ENCODE assay signal across 8 mouse cellular contexts in genomic region chr6:143165404-143166257, GRCm38 (mm10). TPM values are rescaled to one million over a fixed set of nuclear protein-coding genes. Genes with fewer than 3 reads are reported as not detected.
DNase-seq lines count a peak whose midpoint lies in the region; ATAC-seq and TF ChIP-seq lines count a peak whose summit lies in the region.

No protein-coding gene starts in this region.

- WGBS in liver, adult 2 months, result 68% methylated on average over 15 of the region's 15 CpGs
- WGBS in embryonic facial prominence, embryonic 13.5 days, result 50% methylated on average over 15 of the region's 15 CpGs
- 53% methylated on average over 15 of the region's 15 CpGs for WGBS in hindbrain, postnatal 0 days
- WGBS in midbrain, postnatal 0 days, result 54% methylated on average over 15 of the region's 15 CpGs

- H3K4me1 ChIP-seq in liver, adult 2 months (ENCODE audit: control insufficient read depth, insufficient read depth, low read length), result peaks cover 9% of the 10 kb centered on the region
- peaks cover 32% of the 10 kb centered on the region for H3K4me1 ChIP-seq in embryonic facial prominence, embryonic 13.5 days
- H3K4me1 ChIP-seq in hindbrain, postnatal 0 days (ENCODE audit: insufficient read depth, low read length), result no peaks in the 10 kb centered on the region
- H3K4me1 ChIP-seq in midbrain, postnatal 0 days (ENCODE audit: insufficient read depth, low read length), result 0 out of 2 replicates have a peak, but pooled peaks cover 4% of the 10 kb centered on the region

- H3K36me3 ChIP-seq in liver, adult 2 months (ENCODE audit: control insufficient read depth, insufficient read depth, low read length), result no peaks in the 10 kb centered on the region
- H3K36me3 ChIP-seq in embryonic facial prominence, embryonic 13.5 days, result no peaks in the 10 kb centered on the region
- no peaks in the 10 kb centered on the region for H3K36me3 ChIP-seq in hindbrain, postnatal 0 days (ENCODE audit: insufficient read depth, low read length)
- no peaks in the 10 kb centered on the region for H3K36me3 ChIP-seq in midbrain, postnatal 0 days (ENCODE audit: insufficient read depth, low read length)

- peak overlapping the region; percentile 70 for H3K4me2 ChIP-seq in embryonic facial prominence, embryonic 13.5 days
- peak overlapping the region; percentile 81 for H3K4me2 ChIP-seq in hindbrain, postnatal 0 days (ENCODE audit: low read depth, low read length)
- H3K4me2 ChIP-seq in midbrain, postnatal 0 days (ENCODE audit: low read depth, low read length, poor library complexity, severe bottlenecking), result peak overlapping the region; percentile 79

- ATAC-seq in embryonic facial prominence, embryonic 13.5 days (ENCODE audit: insufficient number of reproducible peaks, insufficient read depth, low FRiP score, low TSS enrichment, low read depth), result no peak
- no peak for ATAC-seq in hindbrain, postnatal 0 days
- ATAC-seq in midbrain, postnatal 0 days (ENCODE audit: low FRiP score), result no peak

- no peak for DNase-seq in liver, adult 2 months (ENCODE audit: extremely low read depth, low read depth, low spot score)
- no peak for DNase-seq in liver
- DNase-seq in hindbrain, postnatal 0 days (ENCODE audit: low spot score), result no peak
- no peak for DNase-seq in midbrain, postnatal 0 days (ENCODE audit: low spot score)
- DNase-seq in layer of hippocampus, adult 11-12 months (ENCODE audit: low spot score), result no peak
- no peak for DNase-seq in urinary bladder, postnatal 10 days (ENCODE audit: low spot score)
- DNase-seq in gastrocnemius, postnatal 25 days, result no peak

- no peak for TF ChIP-seq POLR2A in liver, adult 2 months (IDR thresholded peaks at IDR 0.05; ENCODE audit: extremely low read depth, insufficient read depth, low read length)

- no peak overlapping the region for H3K4me3 ChIP-seq in liver, adult 2 months (ENCODE audit: insufficient read depth, low read depth, low read length)
- peak overlapping the region; percentile 86 for H3K4me3 ChIP-seq in embryonic facial prominence, embryonic 13.5 days
- H3K4me3 ChIP-seq in hindbrain, postnatal 0 days (ENCODE audit: low read length), result no peak overlapping the region
- H3K4me3 ChIP-seq in midbrain, postnatal 0 days (ENCODE audit: low read depth, low read length), result peak overlapping the region; percentile 79

- no peaks in the 10 kb centered on the region for H3K9me3 ChIP-seq in embryonic facial prominence, embryonic 13.5 days
- no peaks in the 10 kb centered on the region for H3K9me3 ChIP-seq in hindbrain, postnatal 0 days (ENCODE audit: low read length)
- no peaks in the 10 kb centered on the region for H3K9me3 ChIP-seq in midbrain, postnatal 0 days (ENCODE audit: low read length)

- no peaks in the 10 kb centered on the region for H3K27me3 ChIP-seq in liver, adult 2 months (ENCODE audit: control insufficient read depth, insufficient read depth, low read length)
- H3K27me3 ChIP-seq in embryonic facial prominence, embryonic 13.5 days, result no peaks in the 10 kb centered on the region
- H3K27me3 ChIP-seq in hindbrain, postnatal 0 days (ENCODE audit: insufficient read depth, low read length), result no peaks in the 10 kb centered on the region
- no peaks in the 10 kb centered on the region for H3K27me3 ChIP-seq in midbrain, postnatal 0 days (ENCODE audit: insufficient read depth, low read length)

- peak overlapping the region; percentile 34; the same call in 1 of the 2 replicates for H3K9ac ChIP-seq in liver, adult 2 months (ENCODE audit: low read depth, low read length)
- peak overlapping the region; percentile 87 for H3K9ac ChIP-seq in embryonic facial prominence, embryonic 13.5 days
- no peak overlapping the region; the same call in 1 of the 2 replicates for H3K9ac ChIP-seq in hindbrain, postnatal 0 days (replicated peaks; ENCODE audit: low read length)
- peak overlapping the region; percentile 83; the same call in 1 of the 2 replicates for H3K9ac ChIP-seq in midbrain, postnatal 0 days (replicated peaks; ENCODE audit: low read length, poor library complexity, severe bottlenecking)

- H3K79me2 ChIP-seq in liver, adult 2 months (ENCODE audit: control insufficient read depth, insufficient read depth, low read length), result peaks cover 4% of the 10 kb centered on the region; the same call in 1 of the 2 replicates

- H3K27ac ChIP-seq in liver, adult 2 months (replicated peaks; ENCODE audit: insufficient read depth, low read depth, low read length), result no peak overlapping the region
- H3K27ac ChIP-seq in embryonic facial prominence, embryonic 13.5 days, result no peak overlapping the region
- no peak overlapping the region for H3K27ac ChIP-seq in hindbrain, postnatal 0 days
- no peak overlapping the region for H3K27ac ChIP-seq in midbrain, postnatal 0 days (ENCODE audit: low read depth, low read length)

- no peak for TF ChIP-seq CTCF in liver, adult 2 months (IDR thresholded peaks at IDR 0.05; ENCODE audit: low read depth, low read length)
- no peak for TF ChIP-seq CTCF in hindbrain, postnatal 0 days (IDR thresholded peaks at IDR 0.05; ENCODE audit: low read depth)
- no peak for TF ChIP-seq CTCF in midbrain, postnatal 0 days (IDR thresholded peaks at IDR 0.05)

RNA-seq across cellular contexts. Expression of gene Etnk1, which starts 1.4 kb away (rescaled TPM):
- total RNA-seq in liver, adult 2 months (2014; rRNA removed), result 26.4 and 36.6 TPM in 2 replicates
- polyA plus RNA-seq in liver, adult 2 months (2012; rRNA removed), result 14.0 and 14.4 TPM in 2 replicates
- polyA plus RNA-seq in embryonic facial prominence, embryonic 13.5 days (2015; fragmentation: Nextera tagmentation; extraction: Ambion mirVana), result 22.5 and 26.6 TPM in 2 replicates
- 100 and 111 TPM in 2 replicates for total RNA-seq in hindbrain, postnatal 0 days (2014; rRNA removed)
- polyA plus RNA-seq in hindbrain, postnatal 0 days (2015; fragmentation: Nextera tagmentation; extraction: Ambion mirVana), result 31.8 and 33.2 TPM in 2 replicates
- 130 and 162 TPM in 2 replicates for total RNA-seq in midbrain, postnatal 0 days (2014; rRNA removed)
- polyA plus RNA-seq in midbrain, postnatal 0 days (2015; fragmentation: Nextera tagmentation; extraction: Ambion mirVana), result 34.9 and 40.3 TPM in 2 replicates
- 10 to 100 TPM; 15.6 to 16.5 TPM for total RNA-seq in gastrocnemius, postnatal 25 days (2021)

Comparison
In these comparisons a context has a peak if more than half of its experiments do, and no peak if none do; other contexts are left out.
1. H3K4me3 ChIP-seq: peak in embryonic facial prominence, embryonic 13.5 days (single experiment) and midbrain, postnatal 0 days (single experiment); none in liver, adult 2 months (single experiment) and hindbrain, postnatal 0 days (single experiment).
2. Peak in every context shown above with its lines, with median percentiles within 50 percentile points of each other: H3K4me2 ChIP-seq.